Mouse (Mus musculus) urinary bladder, postnatal 36 days (tissue): ENCODE data around the gene Asphd1.
A peak's percentile ranks its signal among the peaks of the same experiment; 100 is the strongest.
"Not testable (repeated sequence)": the region's sequence is repeated elsewhere in the genome, so short reads cannot be mapped to it uniquely, and the experiment has no call there.

ENCODE experiments used
- DNase-seq, 2 experiments: peaks; one replicate each; pipeline ENCODE4 v3.0.0; 2022; ENCODE audit warnings: low spot score in 2 of 2, mixed read lengths in 1 of 2

Gene Asphd1

GRCm38 (mm10) chr7:126950647-126951615, 1.5 kb upstream of the Asphd1 start:
- no peak for DNase-seq

GRCm38 (mm10) chr7:126949793-126950646, 638 bp upstream of the Asphd1 start, which contains the start of gene Sez6l2:
Sez6l2 (plus strand) TSS chr7:126950563.
- DNase-seq = peak; percentile 70 to 84

- no peak for DNase-seq
These were observed 756 bp downstream of the Asphd1 start for GRCm38 (mm10) chr7:126948626-126949025.

GRCm38 (mm10) chr7:126946530-126946929, 2.9 kb downstream of the Asphd1 start:
- DNase-seq = no peak

GRCm38 (mm10) chr7:126941801-126942200, 7.6 kb downstream of the Asphd1 start:
- no peak for DNase-seq

GRCm38 (mm10) chr7:126941171-126941570, 8.2 kb downstream of the Asphd1 start:
- no peak for DNase-seq

- no peak for DNase-seq
These were observed 16.7 kb downstream of the Asphd1 start for GRCm38 (mm10) chr7:126932652-126933051.

- no peak for DNase-seq
These were observed 20.3 kb downstream of the Asphd1 start for GRCm38 (mm10) chr7:126929046-126929445.

GRCm38 (mm10) chr7:126928384-126929037, 20.9 kb downstream of the Asphd1 start, which contains the start of gene Kctd13:
Kctd13 (plus strand) TSS chr7:126928879.
- DNase-seq = peak; percentile 90 to 92

GRCm38 (mm10) chr7:126926299-126926698, 23.1 kb downstream of the Asphd1 start:
- no peak for DNase-seq

GRCm38 (mm10) chr7:126923999-126924398, 25.4 kb downstream of the Asphd1 start:
- no peak for DNase-seq

- peak in 1 of 2 experiments; percentile 62 for DNase-seq
These were observed 26.7 kb downstream of the Asphd1 start, which contains the start of gene Tmem219 for GRCm38 (mm10) chr7:126922624-126923060. Tmem219 (minus strand) TSS chr7:126922917.

- no peak for DNase-seq
These were observed 27.8 kb downstream of the Asphd1 start for GRCm38 (mm10) chr7:126921563-126921962.

GRCm38 (mm10) chr7:126919973-126920372, 29.4 kb downstream of the Asphd1 start:
- no peak for DNase-seq

GRCm38 (mm10) chr7:126918356-126918755, 31.0 kb downstream of the Asphd1 start:
- not testable (repeated sequence) for DNase-seq

- no peak for DNase-seq
These were observed 34.5 kb downstream of the Asphd1 start for GRCm38 (mm10) chr7:126914844-126915243.

- no peak for DNase-seq
These were observed 43.8 kb downstream of the Asphd1 start for GRCm38 (mm10) chr7:126905590-126905989.

GRCm38 (mm10) chr7:126899781-126900180, 49.6 kb downstream of the Asphd1 start:
- not testable (repeated sequence) for DNase-seq

- peak; percentile 93 to 98 for DNase-seq
These were observed 51.0 kb downstream of the Asphd1 start for GRCm38 (mm10) chr7:126898102-126898990.

- DNase-seq = peak; percentile 10 to 14
These were observed 51.8 kb downstream of the Asphd1 start for GRCm38 (mm10) chr7:126897390-126898101.
